22 mouse cellular contexts compared by ENCODE assay signal in genomic region chr16:73011313-73011712, GRCm38 (mm10).
DNase-seq lines count a peak whose midpoint lies in the region; ATAC-seq and TF ChIP-seq lines count a peak whose summit lies in the region.
"Had no signal": no experiment of that assay in that cellular context is flagged by ENCODE, and none has a peak within 500 bp of the region (broad histone marks: within the 10 kb centered on the region; RNA-seq: fewer than 3 reads in every experiment).

No protein-coding gene starts in this region.

- H3K9me3 ChIP-seq in E14TG2a.4 (ENCODE audit: low read length), result no peaks in the 10 kb centered on the region
- no peaks in the 10 kb centered on the region for H3K9me3 ChIP-seq in ES-E14 (ENCODE audit: control insufficient read depth, insufficient read depth, low read depth, low read length)
- H3K9me3 ChIP-seq in limb, embryonic 10.5 days (replicated peaks), result no peaks in the 10 kb centered on the region
- H3K9me3 ChIP-seq in stomach, postnatal 0 days (ENCODE audit: control insufficient read depth, low read length), result no peaks in the 10 kb centered on the region
- H3K9me3 ChIP-seq: embryonic facial prominence, embryonic 13.5 days; forebrain, embryonic 12.5 days; heart, embryonic 10.5 days had no signal

- no peak for TF ChIP-seq CTCF in E14TG2a.4 (conservative IDR thresholded peaks at IDR 0.05; ENCODE audit: low read length)
- no peak for TF ChIP-seq CTCF in stomach, postnatal 0 days (IDR thresholded peaks at IDR 0.05; ENCODE audit: low read depth)

- TF ChIP-seq EP300 in stomach, postnatal 0 days (optimal IDR thresholded peaks at IDR 0.05), result no peak

- no peak for ATAC-seq in stomach, postnatal 0 days (ENCODE audit: low FRiP score, low TSS enrichment)
- ATAC-seq in inflammation-experienced regulatory T-cells, adult 6 months, result no peak
- ATAC-seq: forebrain, embryonic 16.5 days; intestine, embryonic 16.5 days had no signal

- in situ Hi-C loops in ES-E14 (cut with MboI; ENCODE audit: low sequenced_read_pairs in 2 of 2, unreplicated experiment in 2 of 2), result no loop called here

- WGBS in limb, embryonic 10.5 days, result 42% methylated on average over 7 of the region's 7 CpGs
- 72% methylated on average over 7 of the region's 7 CpGs for WGBS in stomach, postnatal 0 days

- peak; percentile 35 for DNase-seq in embryo, embryonic 11 days
- no peak for DNase-seq in embryo, embryonic 10 days (ENCODE audit: low spot score)
- DNase-seq in ES-E14 (ENCODE audit: low read depth, low spot score), result peak; percentile 66
- DNase-seq in limb, embryonic 10.5 days (ENCODE audit: low spot score), result peak; percentile 72
- DNase-seq in gastrocnemius, postnatal 25 days, result no peak
- no peak for DNase-seq in stomach, postnatal 0 days (ENCODE audit: low spot score)
- DNase-seq: adrenal gland, adult 8-10 months; adrenal gland, postnatal 36 days; cerebellum, adult 2 months; cerebellum, postnatal 10 days; gastrocnemius, postnatal 14 days; heart, postnatal 10 days; heart, postnatal 4 days; kidney, adult 2 months had no signal

- H3K36me3 ChIP-seq in E14TG2a.4 (ENCODE audit: insufficient read depth, low read length) (no peaks in the 10 kb centered on the region), ES-E14 (ENCODE audit: control insufficient read depth, insufficient read depth, low read length, poor library complexity, severe bottlenecking) (no peaks in the 10 kb centered on the region)
- peaks cover 18% of the 10 kb centered on the region for H3K36me3 ChIP-seq in limb, embryonic 10.5 days
- H3K36me3 ChIP-seq in stomach, postnatal 0 days (ENCODE audit: control insufficient read depth, insufficient read depth, low read length), result 0 out of 2 replicates have a peak, but pooled peaks cover 3% of the 10 kb centered on the region

- H3K4me3 ChIP-seq in E14TG2a.4 (replicated peaks; ENCODE audit: low read length) (peak overlapping the region; percentile 74), ES-E14 (ENCODE audit: insufficient read depth in 1 of 2, low read depth in 1 of 2, low read length in 2 of 2, poor library complexity in 1 of 2, severe bottlenecking in 1 of 2) (peak overlapping the region; percentile 37 to 41; a peak in 3 of 4 replicates)
- peak overlapping the region; percentile 6; the same call in 1 of the 2 replicates for H3K4me3 ChIP-seq in limb, embryonic 10.5 days
- H3K4me3 ChIP-seq in stomach, postnatal 0 days (ENCODE audit: low read depth, low read length), result no peak overlapping the region
- H3K4me3 ChIP-seq: embryonic facial prominence, embryonic 13.5 days; forebrain, embryonic 12.5 days; heart, embryonic 10.5 days had no signal

- H3K4me1 ChIP-seq in E14TG2a.4 (replicated peaks; ENCODE audit: low read depth, low read length) (peaks cover 84% of the 10 kb centered on the region), ES-E14 (ENCODE audit: control insufficient read depth in 2 of 2, insufficient read depth in 2 of 2, low read length in 2 of 2, poor library complexity in 1 of 2) (peaks cover 6 to 12% of the 10 kb centered on the region in 2 experiments; a peak in 3 of 4 replicates)
- peaks cover 68% of the 10 kb centered on the region for H3K4me1 ChIP-seq in limb, embryonic 10.5 days
- no peaks in the 10 kb centered on the region for H3K4me1 ChIP-seq in stomach, postnatal 0 days (replicated peaks; ENCODE audit: control insufficient read depth, insufficient read depth)

- H3K27ac ChIP-seq in ES-E14 (ENCODE audit: insufficient read depth, low read depth, low read length, poor library complexity, severe bottlenecking), result no peak overlapping the region; the same call in 1 of the 2 replicates
- peak overlapping the region; percentile 67 for H3K27ac ChIP-seq in limb, embryonic 10.5 days
- no peak overlapping the region for H3K27ac ChIP-seq in stomach, postnatal 0 days (replicated peaks)
- H3K27ac ChIP-seq: embryonic facial prominence, embryonic 13.5 days; forebrain, embryonic 12.5 days; heart, embryonic 10.5 days; hindbrain, embryonic 14.5 days had no signal

- H3K4me2 ChIP-seq in stomach, postnatal 0 days (replicated peaks; ENCODE audit: low read depth), result no peak overlapping the region
- H3K4me2 ChIP-seq: embryonic facial prominence, embryonic 13.5 days; forebrain, embryonic 12.5 days; hindbrain, embryonic 14.5 days had no signal

- no peaks in the 10 kb centered on the region for H3K27me3 ChIP-seq in E14TG2a.4 (ENCODE audit: insufficient read depth, low read length)
- no peaks in the 10 kb centered on the region for H3K27me3 ChIP-seq in limb, embryonic 10.5 days (ENCODE audit: low read depth, poor library complexity, severe bottlenecking)
- no peaks in the 10 kb centered on the region for H3K27me3 ChIP-seq in stomach, postnatal 0 days (ENCODE audit: control insufficient read depth, insufficient read depth, low read length)
- H3K27me3 ChIP-seq: embryonic facial prominence, embryonic 13.5 days; forebrain, embryonic 12.5 days had no signal

- H3K9ac ChIP-seq in ES-E14 (ENCODE audit: insufficient read depth, low read depth, low read length, poor library complexity, severe bottlenecking), result no peak overlapping the region; the same call in 1 of the 2 replicates
- H3K9ac ChIP-seq in stomach, postnatal 0 days (ENCODE audit: low read length), result no peak overlapping the region
- H3K9ac ChIP-seq: embryonic facial prominence, embryonic 13.5 days; forebrain, embryonic 12.5 days; hindbrain, embryonic 14.5 days had no signal

TF ChIP-seq in ES-E14, 5 proteins besides CTCF, POLR2A, EP300 and RAD21:
- no peak for TF ChIP-seq ZC3H11A (IDR thresholded peaks at IDR 0.05; ENCODE audit: borderline replicate concordance, low read depth, low read length)
- no peak for TF ChIP-seq MAFK (IDR thresholded peaks at IDR 0.05; ENCODE audit: insufficient read depth, low read depth, low read length)
- no peak for TF ChIP-seq ZNF384 (IDR thresholded peaks at IDR 0.05; ENCODE audit: low read depth, low read length)
- no peak for TF ChIP-seq CHD2 (IDR thresholded peaks at IDR 0.05; ENCODE audit: low read depth, low read length)
- TF ChIP-seq HCFC1 (IDR thresholded peaks at IDR 0.05; ENCODE audit: borderline replicate concordance, insufficient read depth, low read length), result no peak

Comparison
In these comparisons a context has a peak if more than half of its experiments do, and no peak if none do; other contexts are left out.
1. DNase-seq: peak in embryo, embryonic 11 days (single experiment), ES-E14 (single experiment) and limb, embryonic 10.5 days (single experiment); none in embryo, embryonic 10 days (single experiment), gastrocnemius, postnatal 25 days (single experiment) and stomach, postnatal 0 days (single experiment).